Mouse (Mus musculus) olfactory bulb, adult 2 months (tissue): ENCODE data around the gene Ncln.

ENCODE experiments used
- CTCF ChIP-seq: fragments of 200-500 bp; IDR thresholded peaks from 2 replicates; pipeline ENCODE4 v1.5.1; 2012; ENCODE audit warnings: low read depth, mild to moderate bottlenecking, low read length, moderate library complexity; ENCODE audit not compliant: insufficient read depth
- POLR2A ChIP-seq: fragments of 200-500 bp; IDR thresholded peaks from 2 replicates; pipeline ENCODE4 v1.6.1; 2012; ENCODE audit warnings: mild to moderate bottlenecking, low read depth, low read length, moderate library complexity; ENCODE audit not compliant: insufficient read depth

DNA sequence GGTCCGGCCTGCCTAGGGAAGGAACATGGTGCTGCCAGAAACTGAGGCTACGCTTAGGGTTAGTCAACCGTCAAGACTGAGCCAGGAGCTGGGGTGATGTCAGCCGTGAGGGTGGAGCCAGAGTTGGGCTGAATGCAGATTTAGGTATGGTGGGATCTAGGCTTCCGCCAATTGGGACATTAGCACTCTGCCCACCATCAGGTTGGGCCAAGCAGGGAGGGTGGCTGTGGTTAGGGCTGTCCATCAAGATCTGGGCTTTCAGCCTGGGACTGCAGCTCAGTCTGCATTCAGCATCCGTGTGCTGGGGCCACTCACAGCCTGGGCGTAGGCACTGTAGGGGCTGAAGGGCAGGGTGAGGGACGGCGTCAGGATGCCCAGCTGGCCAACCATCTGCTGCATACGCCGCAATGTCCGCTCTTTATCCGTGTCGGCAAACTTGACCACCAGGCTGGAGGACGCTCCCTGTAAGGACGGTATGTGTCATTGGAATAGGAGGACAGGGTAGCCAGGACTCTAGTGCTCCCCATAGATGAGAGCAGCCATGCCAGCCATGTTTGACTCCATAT, 28.4 kb downstream of the Ncln start:
- TF ChIP-seq CTCF (no peak), POLR2A (no peak)
